Mouse (Mus musculus): Measurements from ENCODE around the gene Ppat. TPM values are rescaled to one million over a fixed set of nuclear protein-coding genes. Genes with fewer than 3 reads are reported as not detected.

Gene Ppat
- total and polyA plus RNA-seq, 3 experiments = 5.5 to 17.6 (median 13.3) TPM

DNA sequence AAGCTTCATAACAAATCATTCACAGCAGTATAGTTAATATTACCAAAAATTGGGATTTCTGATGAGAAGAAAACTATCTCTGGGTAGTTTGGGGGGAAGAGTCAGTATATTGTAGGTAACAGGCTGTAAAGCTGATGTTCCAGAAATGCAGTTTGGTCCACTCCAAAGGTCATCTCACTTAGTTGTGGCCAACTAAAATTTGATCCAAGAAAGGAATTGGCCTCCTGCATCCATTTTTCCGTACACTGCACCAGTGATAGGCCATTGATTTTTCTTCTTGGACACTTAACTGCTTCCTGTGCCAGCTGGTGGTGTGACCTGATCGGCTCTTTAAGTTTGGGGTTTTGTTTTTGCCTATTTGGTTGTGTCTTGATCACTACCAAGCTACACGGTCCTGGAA, 2.4 kb upstream of the Ppat start:
- Histone ChIP-seq H3K27me3 (ENCODE audit: control insufficient read depth, insufficient read depth, low read length) (no peaks in the 10 kb centered on the region), H3K27ac (no peak overlapping the region), H3K79me2 (replicated peaks; ENCODE audit: control insufficient read depth, insufficient read depth, low read length) (peaks cover 2% of the 10 kb centered on the region), H3K4me3 (no peak overlapping the region), H3K36me3 (ENCODE audit: control insufficient read depth, insufficient read depth, low read length) (peaks cover 23% of the 10 kb centered on the region), H3K4me1 (ENCODE audit: control insufficient read depth, insufficient read depth, low read length) (peaks cover 10% of the 10 kb centered on the region), H3K9ac (ENCODE audit: low read depth, low read length) (no peak overlapping the region)
- TF ChIP-seq CTCF (IDR thresholded peaks at IDR 0.05) (no peak), EP300 (IDR thresholded peaks at IDR 0.05; ENCODE audit: insufficient read depth, low read depth, low read length) (no peak), POLR2A (IDR thresholded peaks at IDR 0.05; ENCODE audit: insufficient read depth, low read depth, low read length) (no peak)
- WGBS = 40% methylated on average over 3 of the region's 3 CpGs
- DNase-seq = no peak
- intact Hi-C loops (cut with DNase I) = no loop called here

DNA sequence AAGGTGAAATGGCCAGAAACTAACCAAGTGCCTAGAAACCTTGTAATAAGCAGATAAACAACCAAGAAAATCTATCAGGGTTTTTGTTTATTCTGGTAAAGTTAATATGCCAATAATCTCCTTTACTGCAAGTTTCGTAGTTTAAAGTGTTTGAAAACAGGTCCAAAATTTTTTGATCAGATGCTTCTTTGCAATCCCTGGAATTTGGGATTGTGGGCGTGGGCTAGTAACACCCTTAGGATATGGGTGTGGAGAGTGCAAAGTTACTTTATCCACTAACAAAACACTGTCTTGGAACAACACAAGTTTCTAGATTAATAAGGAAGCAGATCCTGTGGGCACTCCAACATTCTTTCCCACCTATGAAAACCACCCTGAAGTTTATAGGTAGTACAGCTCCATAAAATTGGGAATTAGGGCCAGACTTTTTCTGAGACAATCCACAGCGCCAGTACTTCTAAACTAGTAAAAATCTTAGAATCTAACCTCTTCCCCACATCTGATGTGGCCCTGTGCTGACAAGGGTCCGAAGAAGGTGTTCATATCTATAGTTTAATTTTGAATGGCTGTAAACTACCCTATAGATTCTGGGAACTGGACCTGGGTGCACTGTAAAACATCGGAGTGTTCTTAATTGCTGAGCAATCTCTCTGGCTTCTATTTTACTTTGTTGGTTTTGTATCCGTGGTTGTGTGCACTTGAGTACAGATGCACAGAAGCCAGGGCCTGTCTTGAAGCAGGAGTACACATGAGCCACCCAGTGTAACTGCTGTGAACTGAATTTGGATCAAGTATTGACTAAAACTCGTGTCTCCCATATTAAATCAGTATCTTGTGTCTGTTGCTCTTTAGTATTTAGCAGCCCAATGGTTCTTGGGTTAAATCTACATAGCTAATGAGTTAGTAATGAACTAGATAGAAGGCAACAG, 998 bp upstream of the Ppat start:
- Histone ChIP-seq H3K27me3 (ENCODE audit: control insufficient read depth, insufficient read depth, low read length) (no peaks in the 10 kb centered on the region), H3K4me1 (ENCODE audit: control insufficient read depth, insufficient read depth, low read length) (peaks cover 15% of the 10 kb centered on the region), H3K36me3 (ENCODE audit: control insufficient read depth, insufficient read depth, low read length) (peaks cover 20% of the 10 kb centered on the region), H3K4me3 (peak overlapping the region; percentile 77), H3K9ac (ENCODE audit: low read depth, low read length) (peak overlapping the region; percentile 84), H3K79me2 (replicated peaks; ENCODE audit: control insufficient read depth, insufficient read depth, low read length) (peaks cover 2% of the 10 kb centered on the region), H3K27ac (peak overlapping the region; percentile 92)
- WGBS = 8% methylated on average over 7 of the region's 7 CpGs
- DNase-seq = no peak
- TF ChIP-seq POLR2A (IDR thresholded peaks at IDR 0.05; ENCODE audit: insufficient read depth, low read depth, low read length) (no peak), CTCF (IDR thresholded peaks at IDR 0.05) (no peak), EP300 (IDR thresholded peaks at IDR 0.05; ENCODE audit: insufficient read depth, low read depth, low read length) (no peak)
- intact Hi-C loops (cut with DNase I) = no loop called here

DNA sequence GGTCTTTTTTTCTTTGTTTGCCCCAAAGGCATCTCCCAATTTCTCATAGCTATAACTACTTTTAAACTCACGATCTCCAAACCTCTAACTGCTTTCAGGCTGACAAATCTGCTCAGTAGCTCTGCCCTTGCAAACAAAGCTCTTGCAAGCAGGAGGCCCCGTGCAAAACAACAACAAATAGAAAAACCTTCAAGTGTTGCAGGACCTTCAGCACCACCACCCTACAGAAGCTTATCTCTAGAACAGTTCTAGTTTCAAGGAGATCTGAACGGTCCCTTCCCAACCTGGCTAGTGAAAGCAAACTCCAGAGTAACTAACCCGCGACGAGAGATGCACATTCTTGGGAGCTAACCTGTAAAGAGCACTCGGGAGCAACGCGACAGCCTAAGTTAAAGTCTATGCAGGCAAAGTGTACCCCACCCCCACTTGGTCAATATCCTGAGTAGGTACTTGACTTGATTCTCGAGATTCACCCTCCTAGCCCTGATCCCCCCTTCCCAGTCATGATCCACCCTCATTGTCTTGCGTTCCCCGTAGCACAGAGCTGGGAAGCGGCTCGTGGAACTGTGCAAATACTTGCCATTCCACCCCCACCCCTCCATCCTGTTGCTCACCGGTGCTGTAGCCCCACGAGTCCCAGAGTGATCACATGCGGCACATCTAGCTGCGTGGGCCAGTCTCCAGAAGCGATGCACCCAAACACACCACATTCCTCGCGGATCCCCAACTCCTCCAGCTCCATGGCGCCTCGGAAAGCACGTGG, 854 bp downstream of the Ppat start:
- 1% methylated on average over 24 of the region's 24 CpGs for WGBS
- TF ChIP-seq CTCF (IDR thresholded peaks at IDR 0.05) = no peak
- no peak for TF ChIP-seq EP300 (IDR thresholded peaks at IDR 0.05; ENCODE audit: insufficient read depth, low read depth, low read length)
- no peak for TF ChIP-seq POLR2A (IDR thresholded peaks at IDR 0.05; ENCODE audit: insufficient read depth, low read depth, low read length)
- Histone ChIP-seq H3K27ac (peak overlapping the region; percentile 76), H3K27me3 (ENCODE audit: control insufficient read depth, insufficient read depth, low read length) (no peaks in the 10 kb centered on the region), H3K36me3 (ENCODE audit: control insufficient read depth, insufficient read depth, low read length) (peaks cover 24% of the 10 kb centered on the region), H3K79me2 (replicated peaks; ENCODE audit: control insufficient read depth, insufficient read depth, low read length) (peaks cover 2% of the 10 kb centered on the region), H3K9ac (ENCODE audit: low read depth, low read length) (peak overlapping the region; percentile 55), H3K4me1 (ENCODE audit: control insufficient read depth, insufficient read depth, low read length) (peaks cover 18% of the 10 kb centered on the region), H3K4me3 (peak overlapping the region; percentile 77)
- intact Hi-C loops (cut with DNase I) = loop anchor here (1.0 to 2.0 kb wide), 2 partner anchors 24 to 45 kb away; partner anchors contain the start of genes Aasdh and Srp72
- no peak for DNase-seq

DNA sequence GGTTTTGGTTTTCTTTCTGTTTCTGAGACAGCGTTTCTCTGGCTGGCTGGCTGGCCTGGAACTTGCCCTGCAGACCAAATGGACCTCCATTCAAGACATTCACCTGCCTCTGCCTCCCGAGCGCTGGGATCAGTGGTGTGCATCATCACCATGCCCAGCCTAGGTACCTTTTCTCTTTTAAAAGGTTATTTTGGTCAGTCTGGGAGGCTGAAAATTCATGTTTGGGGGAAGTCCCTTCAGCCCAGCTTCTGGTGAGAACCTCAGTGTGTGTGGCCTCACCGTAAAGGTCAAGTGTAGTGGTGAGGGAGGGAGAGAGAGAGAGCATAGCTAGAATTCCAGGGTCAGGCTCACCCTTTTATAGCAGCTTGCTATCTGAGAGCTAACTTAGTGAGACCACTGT, 3.6 kb downstream of the Ppat start:
- Histone ChIP-seq H3K79me2 (replicated peaks; ENCODE audit: control insufficient read depth, insufficient read depth, low read length) (peaks cover 1% of the 10 kb centered on the region; the same call in 1 of the 2 replicates), H3K36me3 (ENCODE audit: control insufficient read depth, insufficient read depth, low read length) (peaks cover 18% of the 10 kb centered on the region), H3K4me3 (no peak overlapping the region), H3K27ac (no peak overlapping the region; the same call in 1 of the 2 replicates), H3K27me3 (ENCODE audit: control insufficient read depth, insufficient read depth, low read length) (no peaks in the 10 kb centered on the region), H3K4me1 (ENCODE audit: control insufficient read depth, insufficient read depth, low read length) (peaks cover 10% of the 10 kb centered on the region), H3K9ac (ENCODE audit: low read depth, low read length) (no peak overlapping the region)
- WGBS = 77% methylated on average over 4 of the region's 4 CpGs
- intact Hi-C loops (cut with DNase I) = no loop called here
- no peak for DNase-seq
- no peak for TF ChIP-seq EP300 (IDR thresholded peaks at IDR 0.05; ENCODE audit: insufficient read depth, low read depth, low read length)
- TF ChIP-seq CTCF (IDR thresholded peaks at IDR 0.05) = no peak
- TF ChIP-seq POLR2A (IDR thresholded peaks at IDR 0.05; ENCODE audit: insufficient read depth, low read depth, low read length) = no peak

DNA sequence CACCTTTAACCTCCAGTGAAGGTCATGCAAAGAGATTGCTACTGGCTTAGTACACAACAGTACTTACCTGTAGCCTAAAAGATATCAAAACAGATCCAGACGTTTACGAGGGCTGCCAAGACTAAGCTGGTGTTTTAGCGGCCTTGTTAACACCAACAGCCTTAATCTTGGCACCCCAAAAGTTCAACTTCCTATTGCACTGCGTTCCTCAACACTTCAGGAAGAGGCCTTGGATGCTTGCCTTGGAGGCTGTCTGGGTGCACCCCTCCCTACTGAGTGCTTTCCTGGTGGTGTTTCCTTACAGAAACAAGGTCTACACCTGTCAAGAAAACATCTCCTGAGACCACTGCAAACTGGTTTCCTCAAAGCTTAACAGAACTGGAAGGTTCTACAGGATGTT, 4.2 kb downstream of the Ppat start:
- Histone ChIP-seq H3K9ac (ENCODE audit: low read depth, low read length) (no peak overlapping the region), H3K36me3 (ENCODE audit: control insufficient read depth, insufficient read depth, low read length) (peaks cover 14% of the 10 kb centered on the region), H3K27ac (peak overlapping the region; percentile 34), H3K27me3 (ENCODE audit: control insufficient read depth, insufficient read depth, low read length) (no peaks in the 10 kb centered on the region), H3K4me3 (0 out of 2 replicates have a peak overlapping the region, but pooled peaks have one; percentile 2), H3K4me1 (ENCODE audit: control insufficient read depth, insufficient read depth, low read length) (peaks cover 8% of the 10 kb centered on the region; the same call in 1 of the 2 replicates), H3K79me2 (replicated peaks; ENCODE audit: control insufficient read depth, insufficient read depth, low read length) (peaks cover 1% of the 10 kb centered on the region; the same call in 1 of the 2 replicates)
- TF ChIP-seq EP300 (IDR thresholded peaks at IDR 0.05; ENCODE audit: insufficient read depth, low read depth, low read length) (no peak), POLR2A (IDR thresholded peaks at IDR 0.05; ENCODE audit: insufficient read depth, low read depth, low read length) (no peak), CTCF (IDR thresholded peaks at IDR 0.05) (no peak)
- intact Hi-C loops (cut with DNase I) = no loop called here
- 16% methylated on average over 4 of the region's 4 CpGs for WGBS
- no peak for DNase-seq
